Comparison of ENCODE assay signal across 22 mouse cellular contexts in genomic region chr6:93818494-93818893, GRCm38 (mm10).
A peak's percentile ranks its signal among the peaks of the same experiment; 100 is the strongest.
DNase-seq lines count a peak whose midpoint lies in the region; ATAC-seq and TF ChIP-seq lines count a peak whose summit lies in the region.
"Had no signal": no experiment of that assay in that cellular context is flagged by ENCODE, and none has a peak within 500 bp of the region (broad histone marks: within the 10 kb centered on the region; RNA-seq: fewer than 3 reads in every experiment).

No protein-coding gene starts in this region.

- no peak for TF ChIP-seq CTCF in layer of hippocampus, adult 2 months (conservative IDR thresholded peaks at IDR 0.05)

- H3K4me1 ChIP-seq in forebrain, embryonic 10.5 days = peaks cover 65% of the 10 kb centered on the region
- H3K4me1 ChIP-seq in forebrain, embryonic 12.5 days = peaks cover 53% of the 10 kb centered on the region
- peaks cover 29% of the 10 kb centered on the region for H3K4me1 ChIP-seq in kidney, embryonic 15.5 days
- H3K4me1 ChIP-seq in neural tube, embryonic 15.5 days = peaks cover 36% of the 10 kb centered on the region
- H3K4me1 ChIP-seq in embryonic facial prominence, embryonic 10.5 days = peaks cover 63% of the 10 kb centered on the region

- no peak for DNase-seq in forebrain, embryonic 10.5 days (ENCODE audit: extremely low spot score, low spot score)
- no peak for DNase-seq in kidney, adult 11 months
- peak; percentile 8 for DNase-seq in neural tube, embryonic 10.5 days (ENCODE audit: extremely low spot score, low spot score)
- no peak for DNase-seq in embryonic facial prominence, embryonic 10.5 days (ENCODE audit: low spot score)
- no peak for DNase-seq in layer of hippocampus, adult 2 months (ENCODE audit: low spot score in 2 of 2)
- DNase-seq: adrenal gland, postnatal 25 days; cerebellum, adult 11-12 months; cerebellum, adult 8-10 months; cerebellum, postnatal 10 days; cerebellum, postnatal 36 days; embryo, embryonic 11 days; gastrocnemius, postnatal 25 days; heart, adult 18-20 months had no signal

- H3K27ac ChIP-seq in forebrain, embryonic 10.5 days = peak overlapping the region; percentile 37; the same call in 1 of the 2 replicates
- H3K27ac ChIP-seq in forebrain, embryonic 12.5 days = no peak overlapping the region
- no peak overlapping the region for H3K27ac ChIP-seq in kidney, embryonic 15.5 days
- H3K27ac ChIP-seq in neural tube, embryonic 15.5 days (replicated peaks) = no peak overlapping the region
- 0 out of 2 replicates have a peak overlapping the region, but pooled peaks have one; percentile 4 for H3K27ac ChIP-seq in embryonic facial prominence, embryonic 10.5 days (replicated peaks)
- no peak overlapping the region for H3K27ac ChIP-seq in layer of hippocampus, adult 2 months
- H3K27ac ChIP-seq: heart, embryonic 13.5 days; hindbrain, embryonic 14.5 days had no signal

- H3K4me3 ChIP-seq in forebrain, embryonic 10.5 days = no peak overlapping the region
- no peak overlapping the region for H3K4me3 ChIP-seq in forebrain, embryonic 12.5 days (replicated peaks)
- no peak overlapping the region for H3K4me3 ChIP-seq in kidney, embryonic 15.5 days (replicated peaks)
- H3K4me3 ChIP-seq in neural tube, embryonic 15.5 days (replicated peaks) = no peak overlapping the region
- no peak overlapping the region for H3K4me3 ChIP-seq in embryonic facial prominence, embryonic 10.5 days
- no peak overlapping the region for H3K4me3 ChIP-seq in layer of hippocampus, adult 2 months
- H3K4me3 ChIP-seq: forebrain, embryonic 15.5 days; heart, embryonic 13.5 days had no signal

- no peak overlapping the region for H3K9ac ChIP-seq in forebrain, embryonic 12.5 days
- no peak overlapping the region for H3K9ac ChIP-seq in kidney, embryonic 15.5 days
- no peak overlapping the region for H3K9ac ChIP-seq in neural tube, embryonic 15.5 days (replicated peaks)
- H3K9ac ChIP-seq: forebrain, embryonic 15.5 days; heart, embryonic 13.5 days; hindbrain, embryonic 14.5 days had no signal

- no peaks in the 10 kb centered on the region for H3K27me3 ChIP-seq in forebrain, embryonic 10.5 days (ENCODE audit: poor library complexity, severe bottlenecking)
- no peaks in the 10 kb centered on the region for H3K27me3 ChIP-seq in forebrain, embryonic 12.5 days
- H3K27me3 ChIP-seq in kidney, embryonic 15.5 days = no peaks in the 10 kb centered on the region
- H3K27me3 ChIP-seq in neural tube, embryonic 15.5 days (replicated peaks) = no peaks in the 10 kb centered on the region
- no peaks in the 10 kb centered on the region for H3K27me3 ChIP-seq in embryonic facial prominence, embryonic 10.5 days (replicated peaks; ENCODE audit: low read depth, poor library complexity, severe bottlenecking)
- H3K27me3 ChIP-seq: forebrain, embryonic 15.5 days; heart, embryonic 13.5 days had no signal

- no peak overlapping the region for H3K4me2 ChIP-seq in forebrain, embryonic 12.5 days
- H3K4me2 ChIP-seq in kidney, embryonic 15.5 days = no peak overlapping the region
- no peak overlapping the region for H3K4me2 ChIP-seq in neural tube, embryonic 15.5 days
- H3K4me2 ChIP-seq: forebrain, embryonic 15.5 days; heart, embryonic 13.5 days; hindbrain, embryonic 14.5 days had no signal

- peaks cover 17% of the 10 kb centered on the region; the same call in 1 of the 2 replicates for H3K36me3 ChIP-seq in forebrain, embryonic 10.5 days (replicated peaks)
- H3K36me3 ChIP-seq in forebrain, embryonic 12.5 days (replicated peaks) = peaks cover 7% of the 10 kb centered on the region; the same call in 1 of the 2 replicates
- H3K36me3 ChIP-seq in kidney, embryonic 15.5 days = no peaks in the 10 kb centered on the region
- H3K36me3 ChIP-seq in neural tube, embryonic 15.5 days = 0 out of 2 replicates have a peak, but pooled peaks cover 4% of the 10 kb centered on the region
- no peaks in the 10 kb centered on the region; the same call in 1 of the 2 replicates for H3K36me3 ChIP-seq in embryonic facial prominence, embryonic 10.5 days (replicated peaks)
- H3K36me3 ChIP-seq: forebrain, embryonic 15.5 days; heart, embryonic 13.5 days had no signal

- ATAC-seq in forebrain, embryonic 12.5 days (ENCODE audit: low FRiP score) = no peak
- peak; percentile 60; the same call in 1 of the 2 replicates for ATAC-seq in kidney, embryonic 15.5 days (replicated peaks; ENCODE audit: low FRiP score)
- ATAC-seq in neural tube, embryonic 15.5 days (ENCODE audit: low FRiP score) = no peak
- ATAC-seq: forebrain, embryonic 15.5 days; hindbrain, postnatal 0 days; inflammation-experienced regulatory T-cells, adult 6 months; intestine, embryonic 16.5 days had no signal

- 69% methylated on average over 4 of the region's 4 CpGs for WGBS in forebrain, embryonic 10.5 days
- WGBS in forebrain, embryonic 12.5 days = 68% methylated on average over 4 of the region's 4 CpGs
- 46% methylated on average over 4 of the region's 4 CpGs for WGBS in kidney, embryonic 15.5 days
- 70% methylated on average over 4 of the region's 4 CpGs for WGBS in neural tube, embryonic 15.5 days
- 66% methylated on average over 4 of the region's 4 CpGs for WGBS in embryonic facial prominence, embryonic 10.5 days

- H3K9me3 ChIP-seq in forebrain, embryonic 10.5 days = no peaks in the 10 kb centered on the region
- H3K9me3 ChIP-seq in forebrain, embryonic 12.5 days = no peaks in the 10 kb centered on the region
- H3K9me3 ChIP-seq in kidney, embryonic 15.5 days (replicated peaks) = no peaks in the 10 kb centered on the region
- no peaks in the 10 kb centered on the region for H3K9me3 ChIP-seq in neural tube, embryonic 15.5 days (replicated peaks)
- H3K9me3 ChIP-seq in embryonic facial prominence, embryonic 10.5 days = no peaks in the 10 kb centered on the region
- H3K9me3 ChIP-seq: forebrain, embryonic 15.5 days; heart, embryonic 13.5 days had no signal

Comparison
In these comparisons a context has a peak if more than half of its experiments do, and no peak if none do; other contexts are left out.
1. H3K27ac ChIP-seq: peak in forebrain, embryonic 10.5 days (single experiment) and embryonic facial prominence, embryonic 10.5 days (single experiment); none in forebrain, embryonic 12.5 days (single experiment), kidney, embryonic 15.5 days (single experiment), neural tube, embryonic 15.5 days (single experiment) and layer of hippocampus, adult 2 months (single experiment).